Mouse (Mus musculus) limb, embryonic 11.5 days (tissue): ENCODE measurements at regions not wholly inside any gene's neighbourhood (a gene's known extent, or its start where the extent isn't known, plus 50 kb on each side); places are given as distances from the start of the nearest gene placed in this dataset.
A peak's percentile ranks its signal among the peaks of the same experiment; 100 is the strongest.

Source experiments
- ATAC-seq: fragments of 200-750 bp; cut with Nextera tagmentation; 2 replicates; pipeline ENCODE4 v1.8.0; 2017; ENCODE audit warnings: low read depth; ENCODE audit not compliant: insufficient number of reproducible peaks, low FRiP score, low TSS enrichment
- DNase-seq: peaks from one replicate; pipeline ENCODE4 v3.0.0-alpha.2; 2015; ENCODE audit warnings: low spot score
- H3K27ac ChIP-seq: fragments of 300-500 bp; sonication (generic); replicated peaks from 2 replicates; pipeline ENCODE4 v1.5.1; 2014; ENCODE audit warnings: low read depth, mild to moderate bottlenecking, low read length
- H3K27me3 ChIP-seq: fragments of 300-500 bp; sonication (generic); 2 replicates; pipeline ENCODE4 v1.6.1; 2014; ENCODE audit warnings: mild to moderate bottlenecking, low read length, mixed read lengths; ENCODE audit not compliant: control insufficient read depth, insufficient read depth
- H3K36me3 ChIP-seq: fragments of 300-500 bp; sonication (generic); 2 replicates; pipeline ENCODE4 v1.6.1; 2014; ENCODE audit warnings: mild to moderate bottlenecking, low read length, moderate library complexity, mixed read lengths; ENCODE audit not compliant: control insufficient read depth, insufficient read depth
- H3K4me1 ChIP-seq: fragments of 300-500 bp; sonication (generic); 2 replicates; pipeline ENCODE4 v1.6.1; 2014; ENCODE audit warnings: low read length, mixed read lengths; ENCODE audit not compliant: control insufficient read depth, insufficient read depth
- H3K4me2 ChIP-seq: fragments of 300-500 bp; sonication (generic); 2 replicates; pipeline ENCODE4 v1.6.1; 2014; ENCODE audit warnings: low read depth, mild to moderate bottlenecking, moderate library complexity; ENCODE audit not compliant: severe bottlenecking
- H3K4me3 ChIP-seq: fragments of 300-500 bp; sonication (generic); 2 replicates; pipeline ENCODE4 v1.5.1; 2014; ENCODE audit warnings: low read depth, low read length
- H3K9ac ChIP-seq: fragments of 300-500 bp; sonication (generic); 2 replicates; pipeline ENCODE4 v1.6.1; 2014; ENCODE audit warnings: mild to moderate bottlenecking, low read length
- H3K9me3 ChIP-seq: fragments of 300-500 bp; sonication (generic); 2 replicates; pipeline ENCODE4 v1.6.1; 2016; ENCODE audit warnings: low read length; ENCODE audit not compliant: control insufficient read depth
- WGBS: fragments of 180-500 bp; shearing (Covaris S2); extraction: QIAGEN DNeasy Blood & Tissue Kit; methylation state at CpG from one replicate; pipeline ENCODE4 v1.1.7; 2014; 5-methylcytosine and 5-hydroxymethylcytosine counted together

GRCm38 (mm10) chr2:107785521-107785920, 495.1 kb downstream of the Kcna4 start:
- no peaks in the 10 kb centered on the region for H3K9me3 ChIP-seq
- H3K4me2 ChIP-seq, result no peak overlapping the region
- H3K4me3 ChIP-seq, result no peak overlapping the region
- 83% methylated on average over 2 of the region's 2 CpGs for WGBS
- no peaks in the 10 kb centered on the region for H3K36me3 ChIP-seq
- no peak for ATAC-seq
- no peaks in the 10 kb centered on the region for H3K4me1 ChIP-seq
- H3K27me3 ChIP-seq, result no peaks in the 10 kb centered on the region
- no peak for DNase-seq
- no peak overlapping the region for H3K9ac ChIP-seq
- no peak overlapping the region for H3K27ac ChIP-seq

GRCm38 (mm10) chr2:107796930-107797329, 506.5 kb downstream of the Kcna4 start:
- Histone ChIP-seq H3K4me2 (no peak overlapping the region), H3K27me3 (no peaks in the 10 kb centered on the region), H3K36me3 (no peaks in the 10 kb centered on the region), H3K27ac (no peak overlapping the region), H3K9ac (no peak overlapping the region), H3K9me3 (no peaks in the 10 kb centered on the region), H3K4me3 (no peak overlapping the region), H3K4me1 (no peaks in the 10 kb centered on the region)
- DNase-seq (no peak), ATAC-seq (peak; percentile 62; the same call in 1 of the 2 replicates)
- WGBS, result 48% methylated on average over 1 of the region's 1 CpGs

- Histone ChIP-seq H3K9me3 (no peaks in the 10 kb centered on the region), H3K4me1 (no peaks in the 10 kb centered on the region), H3K4me3 (no peak overlapping the region), H3K4me2 (no peak overlapping the region), H3K27ac (no peak overlapping the region), H3K27me3 (no peaks in the 10 kb centered on the region), H3K36me3 (no peaks in the 10 kb centered on the region), H3K9ac (no peak overlapping the region)
- DNase-seq (no peak), ATAC-seq (no peak)
- 78% methylated on average over 3 of the region's 3 CpGs for WGBS
Observed at GRCm38 (mm10) chr2:107813206-107813605, 522.8 kb downstream of the Kcna4 start.

GRCm38 (mm10) chr2:107813992-107814391, 523.6 kb downstream of the Kcna4 start:
- H3K27ac ChIP-seq, result no peak overlapping the region
- WGBS, result 29% methylated on average over 1 of the region's 1 CpGs
- no peak for ATAC-seq
- H3K9me3 ChIP-seq, result no peaks in the 10 kb centered on the region
- no peak overlapping the region for H3K9ac ChIP-seq
- no peak overlapping the region for H3K4me2 ChIP-seq
- no peaks in the 10 kb centered on the region for H3K4me1 ChIP-seq
- DNase-seq, result no peak
- no peaks in the 10 kb centered on the region for H3K36me3 ChIP-seq
- H3K4me3 ChIP-seq, result no peak overlapping the region
- no peaks in the 10 kb centered on the region for H3K27me3 ChIP-seq
